Mouse (Mus musculus) CH12.LX (cell line): ENCODE results near the gene Dnajc17. TPM values are rescaled to one million over a fixed set of nuclear protein-coding genes. Genes with fewer than 3 reads are reported as not detected.

Experiments used
- DNase-seq: peaks from one replicate; pipeline ENCODE4 v3.0.0-alpha.2; 2013; ENCODE audit errors: extremely low read depth
- H3K27ac ChIP-seq: 2 replicates; pipeline ENCODE4 v1.5.1; 2012; ENCODE audit warnings: low read depth, mild to moderate bottlenecking, control low read depth, moderate library complexity; ENCODE audit not compliant: insufficient read depth
- H3K27me3 ChIP-seq: replicated peaks from 2 replicates; pipeline ENCODE3; 2012; ENCODE audit warnings: inconsistent platforms
- H3K36me3 ChIP-seq, 2 experiments: replicated peaks in 1 of 2; 2 replicates each; pipeline versions ENCODE3 to v1.6.1; 2012; ENCODE audit warnings: inconsistent platforms in 1 of 2, low read length in 1 of 2, mild to moderate bottlenecking in 1 of 2, mixed read lengths in 1 of 2, moderate library complexity in 1 of 2; ENCODE audit not compliant: control insufficient read depth in 1 of 2, insufficient read depth in 1 of 2
- H3K4me1 ChIP-seq, 2 experiments: 2 replicates each; pipeline ENCODE4 v1.6.1; 2012; ENCODE audit warnings: inconsistent platforms in 1 of 2, moderate library complexity in 1 of 2; ENCODE audit not compliant: insufficient read depth in 2 of 2, control insufficient read depth in 1 of 2
- H3K4me2 ChIP-seq: 2 replicates; pipeline ENCODE4 v1.6.1; 2012; ENCODE audit warnings: low read depth, mild to moderate bottlenecking, control low read depth; ENCODE audit not compliant: poor library complexity, insufficient read depth, severe bottlenecking
- H3K4me3 ChIP-seq, 3 experiments: fragments of 150-350 bp in 1 of 3; sonication (generic) in 1 of 3; replicated peaks in 1 of 3; 2 replicates each; pipeline versions ENCODE3 to v1.5.1; 2011 to 2012; ENCODE audit warnings: low read depth in 2 of 3, low read length in 2 of 3, mild to moderate bottlenecking in 2 of 3, moderate library complexity in 2 of 3, control low read depth in 1 of 3, improper control_type of control experiment in 1 of 3, inconsistent platforms in 1 of 3, mixed read lengths in 1 of 3; ENCODE audit not compliant: poor library complexity in 1 of 3
- H3K79me2 ChIP-seq: replicated peaks from 2 replicates; pipeline ENCODE4 v1.6.1; 2012; ENCODE audit warnings: mild to moderate bottlenecking, moderate library complexity; ENCODE audit not compliant: control insufficient read depth, poor library complexity, insufficient read depth, severe bottlenecking; ENCODE audit errors: extremely low read depth
- H3K9ac ChIP-seq: 2 replicates; pipeline ENCODE4 v1.6.1; 2012; ENCODE audit warnings: low read depth, mild to moderate bottlenecking, control low read depth, moderate library complexity; ENCODE audit not compliant: insufficient read depth
- H3K9me3 ChIP-seq: replicated peaks from 2 replicates; pipeline ENCODE3; 2012; ENCODE audit warnings: low read length, inconsistent platforms, mixed read lengths
- ELF1 ChIP-seq: IDR thresholded peaks from 2 replicates; pipeline ENCODE4 v1.6.1; 2014; ENCODE audit warnings: low read depth, mild to moderate bottlenecking, inconsistent platforms, low read length, improper control_type of control experiment
- GABPA ChIP-seq: IDR thresholded peaks from 2 replicates; pipeline ENCODE4 v1.6.1; 2012; ENCODE audit warnings: low read depth, low read length, improper control_type of control experiment, inconsistent platforms; ENCODE audit not compliant: insufficient replicate concordance
- HCFC1 ChIP-seq: IDR thresholded peaks from 2 replicates; pipeline ENCODE4 v1.6.1; 2012; ENCODE audit warnings: low read depth, mild to moderate bottlenecking, inconsistent platforms, low read length, improper control_type of control experiment
- JUND ChIP-seq: conservative IDR thresholded peaks from 2 replicates; pipeline ENCODE4 v1.6.1; 2011; ENCODE audit warnings: low read depth, low read length, improper control_type of control experiment
- MAX ChIP-seq: IDR thresholded peaks from 2 replicates; pipeline ENCODE4 v1.6.1; 2011; ENCODE audit warnings: low read length, improper control_type of control experiment
- MAZ ChIP-seq: IDR thresholded peaks from 2 replicates; pipeline ENCODE4 v1.6.1; 2012; ENCODE audit warnings: low read depth, mild to moderate bottlenecking, inconsistent platforms, low read length, improper control_type of control experiment, moderate library complexity
- MEF2A ChIP-seq: IDR thresholded peaks from 2 replicates; pipeline ENCODE4 v1.6.1; 2014; ENCODE audit warnings: low read depth, mild to moderate bottlenecking, inconsistent platforms, low read length, improper control_type of control experiment, borderline replicate concordance
- MXI1 ChIP-seq: IDR thresholded peaks from 2 replicates; pipeline ENCODE4 v1.6.1; 2011; ENCODE audit warnings: mild to moderate bottlenecking, low read depth, low read length, improper control_type of control experiment
- MYC ChIP-seq: IDR thresholded peaks from 2 replicates; pipeline ENCODE4 v1.6.1; 2011; ENCODE audit warnings: low read depth, mild to moderate bottlenecking, improper control_type of control experiment, low read length
- NELFE ChIP-seq: IDR thresholded peaks from 2 replicates; pipeline ENCODE4 v1.6.1; 2011; ENCODE audit warnings: low read depth, low read length, improper control_type of control experiment
- NRF1 ChIP-seq: IDR thresholded peaks from 2 replicates; pipeline ENCODE4 v1.6.1; 2014; ENCODE audit warnings: low read depth, mild to moderate bottlenecking, inconsistent platforms, low read length, improper control_type of control experiment, moderate library complexity
- PAX5 ChIP-seq: IDR thresholded peaks from 2 replicates; pipeline ENCODE4 v1.6.1; 2012; ENCODE audit warnings: low read length, inconsistent platforms, mixed read lengths
- RCOR1 ChIP-seq: conservative IDR thresholded peaks from 2 replicates; pipeline ENCODE4 v1.6.1; 2012; ENCODE audit warnings: low read depth, mild to moderate bottlenecking, inconsistent platforms, low read length, improper control_type of control experiment
- SIN3A ChIP-seq: IDR thresholded peaks from 2 replicates; pipeline ENCODE4 v1.6.1; 2012; ENCODE audit warnings: low read length, improper control_type of control experiment, inconsistent platforms
- SMC3 ChIP-seq: IDR thresholded peaks from 2 replicates; pipeline ENCODE4 v1.6.1; 2011; ENCODE audit warnings: low read depth, low read length, improper control_type of control experiment
- TCF12 ChIP-seq: IDR thresholded peaks from 2 replicates; pipeline ENCODE4 v1.6.1; 2014; ENCODE audit warnings: low read depth, mild to moderate bottlenecking, inconsistent platforms, low read length, improper control_type of control experiment
- UBTF ChIP-seq: IDR thresholded peaks from 2 replicates; pipeline ENCODE4 v1.6.1; 2012; ENCODE audit warnings: low read depth, mild to moderate bottlenecking, inconsistent platforms, low read length, improper control_type of control experiment, moderate library complexity
- USF1 ChIP-seq: IDR thresholded peaks from 2 replicates; pipeline ENCODE4 v1.6.1; 2014; ENCODE audit warnings: low read depth, mild to moderate bottlenecking, inconsistent platforms, low read length, improper control_type of control experiment
- ZC3H11A ChIP-seq: IDR thresholded peaks from 2 replicates; pipeline ENCODE4 v1.6.1; 2012; ENCODE audit warnings: low read depth, mild to moderate bottlenecking, inconsistent platforms, low read length, improper control_type of control experiment
- dilution Hi-C: fragments of 300-500 bp; cut with MboI; formaldehyde crosslinking; loops from 2 replicates; pipeline ENCODE4 v1.14.3; 2020; ENCODE audit warnings: low sequenced_read_pairs; ENCODE audit not compliant: extremely low pct_unique_long_range_greater_than_20kb, extremely low pct_ligation_motif_present
- in situ Hi-C: fragments of 300-500 bp; cut with MboI; formaldehyde crosslinking; loops from 3 replicates; pipeline ENCODE4 v1.14.3; 2019; ENCODE audit warnings: low sequenced_read_pairs, low pct_ligation_motif_present, low pct_unique_long_range_greater_than_20kb, mixed read lengths
- polyA plus RNA-seq: library from polyadenylated mRNA; unstranded; fragments of >175 nt; gene quantifications from 2 replicates; pipeline ENCODE4 v1.2.1, GENCODE M21; 2012; ENCODE audit warnings: low read depth; ENCODE audit not compliant: insufficient read length
- total RNA-seq, 2 experiments: library from RNA; depleted of rRNA; stranded (reverse); fragments of 300-350 nt in 1 of 2; fragments of >200 nt in 1 of 2; gene quantifications; 2 replicates each; pipeline ENCODE4 v1.2.3; 2012 to 2014

Gene Dnajc17
- total and polyA plus RNA-seq, 3 experiments, result 15.3 to 22.9 (median 19.8) TPM

GRCm38 (mm10) chr2:119237210-119237870, 28.7 kb upstream of the Dnajc17 start, which contains the start of gene Spint1:
TSS of gene Spint1 (plus strand) at chr2:119237362.
- in situ Hi-C loops, result no loop called here
- dilution Hi-C loops, result no loop called here
- no peak for DNase-seq
- Histone ChIP-seq H3K27me3 (peaks cover 14% of the 10 kb centered on the region), H3K4me2 (no peak within 1 kb of the TSS), H3K4me1 (peaks cover 0 to 10% of the 10 kb centered on the region in 2 experiments; a peak in 2 of 4 replicates), H3K9me3 (peaks cover 2% of the 10 kb centered on the region), H3K4me3 (no peak within 1 kb of the TSS), H3K79me2 (no peaks in the 10 kb centered on the region), H3K9ac (no peak within 1 kb of the TSS), H3K27ac (no peak within 1 kb of the TSS), H3K36me3 (no peaks in the 10 kb centered on the region)
- TF ChIP-seq ZC3H11A (no peak), MAX (no peak), MYC (no peak), UBTF (no peak), JUND (no peak), MAZ (no peak), GABPA (no peak), RCOR1 (no peak), SMC3 (no peak)

GRCm38 (mm10) chr2:119236682-119237209, 28.2 kb upstream of the Dnajc17 start:
- peaks cover 2% of the 10 kb centered on the region for H3K9me3 ChIP-seq
- in situ Hi-C loops, result no loop called here
- H3K4me3 ChIP-seq, result no peak overlapping the region
- no peak for DNase-seq
- peaks cover 0 to 10% of the 10 kb centered on the region in 2 experiments; a peak in 2 of 4 replicates for H3K4me1 ChIP-seq
- H3K79me2 ChIP-seq, result no peaks in the 10 kb centered on the region
- H3K36me3 ChIP-seq, result no peaks in the 10 kb centered on the region
- no peak overlapping the region for H3K9ac ChIP-seq
- dilution Hi-C loops, result no loop called here
- no peak overlapping the region for H3K4me2 ChIP-seq
- H3K27me3 ChIP-seq, result peaks cover 14% of the 10 kb centered on the region
- H3K27ac ChIP-seq, result no peak overlapping the region
- TF ChIP-seq PAX5, result no peak
- TF ChIP-seq SIN3A, result no peak
- TF ChIP-seq ELF1, result no peak
- no peak for TF ChIP-seq NELFE
- no peak for TF ChIP-seq HCFC1
- no peak for TF ChIP-seq MEF2A
- TF ChIP-seq USF1, result no peak
- TF ChIP-seq TCF12, result no peak
- no peak for TF ChIP-seq MXI1
- no peak for TF ChIP-seq NRF1
